Mouse (Mus musculus): ENCODE data around the gene Lrrc29.

- TF ChIP-seq POLR2A (IDR thresholded peaks at IDR 0.05; ENCODE audit: borderline replicate concordance, extremely low read depth, low read depth, low read length) (no peak), CTCF (IDR thresholded peaks at IDR 0.05; ENCODE audit: insufficient read depth, low read length) (no peak)
Measured at GRCm38 (mm10) chr8:105331469-105331868, 5.4 kb upstream of the Lrrc29 start.
